Mouse (Mus musculus) heart, adult 2 months (tissue): ENCODE data around the gene Aph1b.

ENCODE experiments used
- CTCF ChIP-seq: fragments of 200-600 bp; IDR thresholded peaks from 2 replicates; pipeline ENCODE4 v1.8.1; 2022; ENCODE audit warnings: antibody characterized with exemption, mild to moderate bottlenecking, moderate library complexity
- EP300 ChIP-seq: fragments of 200-500 bp; IDR thresholded peaks from 2 replicates; pipeline ENCODE4 v1.6.1; 2011; ENCODE audit warnings: low read depth, low read length, control low read depth; ENCODE audit not compliant: insufficient read depth

DNA sequence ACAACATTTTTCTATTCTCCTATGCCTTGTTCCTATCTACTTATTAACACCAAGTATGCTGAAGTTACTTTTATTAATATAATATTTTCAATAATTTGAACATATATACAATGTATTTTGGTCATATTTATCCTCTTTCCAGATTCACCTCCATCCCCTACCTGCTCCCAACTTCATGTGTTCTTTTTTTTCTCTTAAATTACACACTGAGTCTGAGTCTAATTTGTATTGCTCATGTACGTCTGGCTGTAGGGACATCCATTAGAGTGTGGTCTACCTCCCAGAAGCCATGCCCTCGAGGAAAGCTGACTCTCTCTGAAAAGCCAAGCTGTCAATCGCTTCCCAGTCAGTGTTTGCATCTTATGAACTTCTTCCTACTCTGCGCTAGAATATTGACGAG, 1.4 kb upstream of the Aph1b start, which contains the start of gene Gm10647:
- TF ChIP-seq CTCF (no peak), EP300 (no peak)
